Mouse (Mus musculus) stomach, embryonic 14.5 days (tissue): ENCODE measurements around the gene Mettl26. TPM values are rescaled to one million over a fixed set of nuclear protein-coding genes. Genes with fewer than 3 reads are reported as not detected.
A peak's percentile ranks its signal among the peaks of the same experiment; 100 is the strongest.

ENCODE experiments used
- ATAC-seq: fragments of 200-750 bp; cut with Nextera tagmentation; 2 replicates; pipeline ENCODE4 v1.8.0; 2017; ENCODE audit warnings: low read depth, moderate TSS enrichment; ENCODE audit not compliant: insufficient number of reproducible peaks, insufficient read depth, low FRiP score
- H3K27ac ChIP-seq: fragments of 300-500 bp; sonication (generic); 2 replicates; pipeline ENCODE4 v1.5.1; 2014; ENCODE audit warnings: mild to moderate bottlenecking, low read length, moderate library complexity, mixed read lengths
- H3K27me3 ChIP-seq: fragments of 300-500 bp; sonication (generic); 2 replicates; pipeline ENCODE4 v1.6.1; 2014; ENCODE audit warnings: low read length, control low read depth, mixed read lengths; ENCODE audit not compliant: control insufficient read depth, insufficient read depth
- H3K36me3 ChIP-seq: fragments of 300-500 bp; sonication (generic); 2 replicates; pipeline ENCODE4 v1.6.1; 2014; ENCODE audit warnings: mild to moderate bottlenecking, control low read depth, low read length, moderate library complexity, mixed read lengths; ENCODE audit not compliant: control insufficient read depth, insufficient read depth
- H3K4me1 ChIP-seq: fragments of 300-500 bp; sonication (generic); 2 replicates; pipeline ENCODE4 v1.6.1; 2014; ENCODE audit warnings: low read length, control low read depth, mixed read lengths; ENCODE audit not compliant: control insufficient read depth, insufficient read depth
- H3K4me2 ChIP-seq: fragments of 300-500 bp; sonication (generic); replicated peaks from 2 replicates; pipeline ENCODE4 v1.6.1; 2014; ENCODE audit warnings: low read depth, low read length, control low read depth
- H3K4me3 ChIP-seq: fragments of 300-500 bp; sonication (generic); 2 replicates; pipeline ENCODE4 v1.5.1; 2014; ENCODE audit warnings: low read depth, low read length, control low read depth
- H3K9ac ChIP-seq: fragments of 300-500 bp; sonication (generic); replicated peaks from 2 replicates; pipeline ENCODE4 v1.6.1; 2014; ENCODE audit warnings: low read depth, mild to moderate bottlenecking, control low read depth, low read length, moderate library complexity, mixed read lengths
- H3K9me3 ChIP-seq: fragments of 300-500 bp; sonication (generic); 2 replicates; pipeline ENCODE4 v1.6.1; 2016; ENCODE audit warnings: low read depth, low read length, control low read depth; ENCODE audit not compliant: control insufficient read depth
- WGBS: fragments of 180-500 bp; shearing (Covaris S2); extraction: QIAGEN DNeasy Blood & Tissue Kit; methylation state at CpG from one replicate; pipeline ENCODE4 v1.1.7; 2014; 5-methylcytosine and 5-hydroxymethylcytosine counted together
- polyA plus RNA-seq: library from polyadenylated mRNA; unstranded; fragments of >200 nt; fragmentation: Nextera tagmentation; extraction: Ambion mirVana; gene quantifications from 2 replicates; pipeline ENCODE4 v1.2.1, GENCODE M21; 2014

Gene Mettl26
- polyA plus RNA-seq, 1 experiment from 2014 or later = 66.9 TPM

DNA sequence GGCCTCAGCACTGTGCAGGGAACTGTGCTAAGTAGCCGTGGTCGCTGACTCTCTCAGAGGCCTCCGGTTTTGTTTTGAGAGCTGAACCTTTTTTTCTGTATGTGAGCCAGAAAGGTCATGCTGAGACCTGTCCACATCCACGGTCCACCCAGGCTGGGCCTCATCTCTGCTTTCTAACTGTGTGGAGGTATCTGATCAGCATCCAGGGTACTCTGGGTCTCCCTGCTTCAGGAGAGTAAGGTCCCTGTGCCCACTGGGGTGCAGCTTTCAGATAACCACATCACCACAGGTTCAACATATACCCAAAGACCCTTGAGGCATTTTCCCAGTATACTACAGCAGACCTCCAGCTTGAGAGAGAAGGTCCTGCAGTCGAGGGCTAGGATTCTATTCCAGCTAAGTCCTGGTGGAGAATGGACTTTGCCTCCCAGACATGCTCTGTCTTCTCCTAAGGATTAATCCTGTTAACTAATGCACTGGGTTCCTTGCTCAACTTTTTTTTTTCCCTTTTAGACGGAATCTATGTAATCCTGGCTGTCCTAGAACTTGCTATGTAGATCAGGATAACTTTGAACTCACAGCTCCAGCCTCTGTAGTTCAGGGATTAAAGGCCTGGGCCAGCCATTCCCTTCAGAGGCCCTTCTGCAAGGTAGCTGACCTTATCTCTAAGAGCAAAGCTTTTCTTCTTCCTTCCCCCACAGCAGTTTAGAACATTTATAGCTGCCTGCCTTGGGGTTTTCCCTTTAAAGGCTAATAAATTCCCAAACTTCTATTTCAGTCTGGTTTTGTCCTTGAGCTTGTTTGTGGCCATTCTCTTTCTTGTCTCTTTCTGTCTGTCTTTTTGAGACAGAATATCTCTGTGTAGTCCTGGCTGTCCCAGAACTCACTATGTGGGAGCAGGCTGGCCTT lies 12.9 kb upstream of the Mettl26 start:
- Histone ChIP-seq H3K4me2 (peak overlapping the region; percentile 93), H3K27me3 (no peaks in the 10 kb centered on the region), H3K4me3 (peak overlapping the region; percentile 65), H3K27ac (peak overlapping the region; percentile 73), H3K9ac (peak overlapping the region; percentile 73), H3K36me3 (no peaks in the 10 kb centered on the region), H3K4me1 (peaks cover 7% of the 10 kb centered on the region), H3K9me3 (no peaks in the 10 kb centered on the region)
- 15% methylated on average over 6 of the region's 6 CpGs for WGBS
- ATAC-seq = no peak

DNA sequence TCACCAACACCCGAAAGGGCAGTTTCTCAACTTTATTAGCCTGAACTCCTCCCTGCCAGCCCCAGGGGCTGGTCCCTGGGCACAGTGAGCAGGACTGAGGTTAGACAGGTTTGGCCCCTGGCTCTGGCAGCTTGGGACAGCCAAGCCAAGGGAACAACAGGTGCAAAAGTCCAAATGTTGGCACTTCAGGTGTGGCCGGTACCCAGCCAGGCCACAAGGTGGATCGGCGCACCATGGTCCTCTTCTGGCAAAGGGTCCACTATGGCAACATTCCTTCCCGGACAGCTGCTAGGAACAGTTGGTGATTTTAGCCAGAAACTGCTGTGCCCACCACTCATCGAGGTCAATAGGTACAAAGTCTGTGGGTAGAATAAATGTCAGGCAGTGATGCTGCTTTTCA lies 11.2 kb upstream of the Mettl26 start:
- H3K36me3 ChIP-seq = no peaks in the 10 kb centered on the region
- H3K9ac ChIP-seq = no peak overlapping the region
- no peak overlapping the region for H3K4me2 ChIP-seq
- WGBS = 89% methylated on average over 6 of the region's 6 CpGs
- no peak overlapping the region for H3K27ac ChIP-seq
- no peaks in the 10 kb centered on the region for H3K9me3 ChIP-seq
- H3K27me3 ChIP-seq = no peaks in the 10 kb centered on the region
- H3K4me1 ChIP-seq = peaks cover 14% of the 10 kb centered on the region
- H3K4me3 ChIP-seq = no peak overlapping the region
- ATAC-seq = no peak

DNA sequence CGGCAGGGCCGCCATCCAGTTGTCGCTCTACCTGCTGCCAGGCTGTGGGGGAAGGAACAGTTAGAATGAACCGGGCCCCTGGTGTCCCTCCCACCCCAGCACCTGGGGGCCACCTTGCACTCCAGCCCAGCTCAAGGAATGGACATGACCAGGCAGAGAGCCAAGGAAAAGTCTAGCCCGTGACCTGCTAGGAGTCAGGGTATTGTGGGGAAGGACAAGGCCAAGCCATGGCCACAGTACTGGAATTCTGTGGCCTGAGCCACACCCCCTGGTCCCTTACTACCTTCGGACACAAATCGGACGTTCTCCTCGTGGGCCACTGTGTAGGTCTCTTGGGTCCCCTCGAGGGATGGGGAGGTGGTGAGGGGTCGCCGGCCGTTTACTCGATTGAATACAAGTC lies 10.6 kb upstream of the Mettl26 start:
- Histone ChIP-seq H3K27ac (no peak overlapping the region), H3K9me3 (no peaks in the 10 kb centered on the region), H3K27me3 (no peaks in the 10 kb centered on the region), H3K4me1 (peaks cover 18% of the 10 kb centered on the region), H3K36me3 (no peaks in the 10 kb centered on the region), H3K4me2 (no peak overlapping the region), H3K4me3 (no peak overlapping the region), H3K9ac (no peak overlapping the region)
- 95% methylated on average over 14 of the region's 14 CpGs for WGBS
- ATAC-seq = no peak

DNA sequence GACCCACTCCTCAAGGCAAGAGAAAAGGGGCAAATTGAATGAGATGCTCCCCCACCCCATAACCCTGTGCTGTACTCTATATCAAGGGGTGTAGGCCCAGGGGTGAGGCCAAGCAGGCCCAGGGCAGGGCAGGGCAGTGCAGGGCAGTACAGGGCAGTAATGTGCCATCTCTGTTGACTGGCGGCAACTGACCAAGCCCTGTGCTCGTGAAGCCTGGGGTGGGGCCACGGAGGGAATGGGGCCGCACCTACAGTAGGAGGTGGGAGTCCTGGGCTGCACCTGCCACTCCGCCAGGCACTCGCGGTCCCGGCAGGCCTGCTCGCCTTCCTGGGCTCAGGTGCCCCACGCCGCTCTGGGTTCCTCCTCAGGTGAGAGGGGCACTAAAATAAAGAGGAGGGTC lies 9.6 kb upstream of the Mettl26 start:
- H3K9ac ChIP-seq = no peak overlapping the region
- ATAC-seq = no peak
- no peaks in the 10 kb centered on the region for H3K36me3 ChIP-seq
- no peaks in the 10 kb centered on the region for H3K9me3 ChIP-seq
- H3K4me3 ChIP-seq = no peak overlapping the region
- peaks cover 18% of the 10 kb centered on the region for H3K4me1 ChIP-seq
- H3K27me3 ChIP-seq = no peaks in the 10 kb centered on the region
- no peak overlapping the region for H3K4me2 ChIP-seq
- 77% methylated on average over 11 of the region's 11 CpGs for WGBS
- no peak overlapping the region for H3K27ac ChIP-seq

DNA sequence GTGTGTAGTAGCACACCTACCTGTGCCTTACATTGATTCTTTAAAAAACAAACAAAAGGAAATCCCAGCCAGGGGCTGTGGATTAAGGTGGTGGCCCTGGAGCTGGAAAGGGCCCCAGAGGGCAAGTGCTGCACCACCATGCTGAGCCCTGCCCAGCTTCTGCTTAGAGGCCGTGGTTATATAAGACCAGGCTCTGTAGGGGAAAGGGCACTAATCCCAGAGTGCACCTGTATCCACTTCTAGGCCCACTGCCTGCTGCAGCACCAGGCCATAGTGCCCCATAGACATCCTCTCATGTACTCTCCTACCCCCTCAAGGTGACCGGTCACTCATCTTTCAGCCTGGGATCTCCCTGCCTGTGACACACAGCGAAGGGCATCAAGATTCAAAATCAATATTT lies 8.7 kb upstream of the Mettl26 start:
- Histone ChIP-seq H3K36me3 (no peaks in the 10 kb centered on the region), H3K27ac (no peak overlapping the region), H3K4me1 (peaks cover 10% of the 10 kb centered on the region; the same call in 1 of the 2 replicates), H3K4me3 (no peak overlapping the region), H3K4me2 (no peak overlapping the region), H3K27me3 (no peaks in the 10 kb centered on the region), H3K9ac (no peak overlapping the region), H3K9me3 (no peaks in the 10 kb centered on the region)
- WGBS = 85% methylated on average over 3 of the region's 3 CpGs
- ATAC-seq = no peak

DNA sequence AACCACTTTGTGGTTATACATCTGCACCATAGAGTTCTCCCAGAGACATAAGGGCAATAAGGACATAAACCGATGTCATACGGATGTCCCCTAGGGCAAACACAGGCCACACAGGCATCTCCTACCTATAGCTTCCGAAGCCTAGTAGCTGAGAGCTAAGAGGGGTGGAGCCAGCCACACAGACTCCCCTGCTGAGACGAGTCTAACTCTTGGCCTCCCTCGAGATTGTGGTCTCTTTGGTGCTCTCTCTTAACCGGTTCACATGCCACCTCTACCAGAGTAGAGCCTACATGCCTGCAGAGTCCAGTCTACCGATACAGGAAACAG lies 7.4 kb upstream of the Mettl26 start:
- Histone ChIP-seq H3K27ac (no peak overlapping the region), H3K4me3 (peak overlapping the region; percentile 67), H3K9me3 (no peaks in the 10 kb centered on the region), H3K9ac (peak overlapping the region; percentile 28; the same call in 1 of the 2 replicates), H3K36me3 (no peaks in the 10 kb centered on the region), H3K27me3 (no peaks in the 10 kb centered on the region), H3K4me1 (peaks cover 10% of the 10 kb centered on the region; the same call in 1 of the 2 replicates), H3K4me2 (peak overlapping the region; percentile 99)
- no peak for ATAC-seq
- WGBS = 13% methylated on average over 7 of the region's 7 CpGs

DNA sequence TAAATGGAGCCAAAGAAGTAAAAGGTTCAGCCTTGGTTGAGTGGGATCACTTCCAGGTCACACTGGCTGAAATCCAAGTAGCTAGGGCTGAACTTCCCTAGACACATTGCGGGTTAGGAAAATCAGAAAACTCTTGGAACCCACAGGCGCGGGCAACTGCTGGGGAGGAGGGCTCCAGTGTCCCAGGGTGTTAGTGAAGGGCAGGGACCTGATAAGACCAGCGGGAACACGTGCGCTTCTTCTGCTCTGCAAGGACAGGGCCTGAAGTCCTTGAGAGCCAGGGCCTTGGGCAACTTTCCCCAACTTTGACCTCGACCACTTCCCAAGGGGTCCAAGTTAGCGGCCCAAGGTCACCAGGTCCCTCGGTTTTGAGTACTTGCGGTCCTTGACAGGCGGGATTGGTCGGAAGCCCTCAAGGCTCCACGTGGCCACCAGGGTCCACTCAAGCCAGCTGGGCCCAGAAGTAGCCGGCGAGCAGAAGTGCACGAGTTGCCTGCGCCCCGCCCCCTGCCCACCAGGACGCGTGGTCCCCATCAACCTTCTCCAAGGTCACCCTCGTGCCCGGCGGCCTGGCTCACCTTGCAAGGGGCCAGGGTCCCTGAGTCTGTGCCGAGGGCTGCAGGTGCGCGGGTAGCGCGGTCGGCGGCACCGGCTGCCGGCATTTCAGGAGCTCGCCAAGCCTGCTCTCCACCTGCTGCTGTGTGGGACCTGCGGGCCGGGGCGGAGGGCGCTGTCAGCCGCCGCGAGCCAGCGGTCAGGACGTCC lies 6.9 kb upstream of the Mettl26 start:
- Histone ChIP-seq H3K4me1 (peaks cover 10% of the 10 kb centered on the region; the same call in 1 of the 2 replicates), H3K9me3 (no peaks in the 10 kb centered on the region), H3K4me3 (peak overlapping the region; percentile 67), H3K27me3 (no peaks in the 10 kb centered on the region), H3K27ac (peak overlapping the region; percentile 23; the same call in 1 of the 2 replicates), H3K4me2 (peak overlapping the region; percentile 99), H3K9ac (peak overlapping the region; percentile 28; the same call in 1 of the 2 replicates), H3K36me3 (no peaks in the 10 kb centered on the region)
- ATAC-seq = peak; percentile 1
- 2% methylated on average over 42 of the region's 42 CpGs for WGBS

DNA sequence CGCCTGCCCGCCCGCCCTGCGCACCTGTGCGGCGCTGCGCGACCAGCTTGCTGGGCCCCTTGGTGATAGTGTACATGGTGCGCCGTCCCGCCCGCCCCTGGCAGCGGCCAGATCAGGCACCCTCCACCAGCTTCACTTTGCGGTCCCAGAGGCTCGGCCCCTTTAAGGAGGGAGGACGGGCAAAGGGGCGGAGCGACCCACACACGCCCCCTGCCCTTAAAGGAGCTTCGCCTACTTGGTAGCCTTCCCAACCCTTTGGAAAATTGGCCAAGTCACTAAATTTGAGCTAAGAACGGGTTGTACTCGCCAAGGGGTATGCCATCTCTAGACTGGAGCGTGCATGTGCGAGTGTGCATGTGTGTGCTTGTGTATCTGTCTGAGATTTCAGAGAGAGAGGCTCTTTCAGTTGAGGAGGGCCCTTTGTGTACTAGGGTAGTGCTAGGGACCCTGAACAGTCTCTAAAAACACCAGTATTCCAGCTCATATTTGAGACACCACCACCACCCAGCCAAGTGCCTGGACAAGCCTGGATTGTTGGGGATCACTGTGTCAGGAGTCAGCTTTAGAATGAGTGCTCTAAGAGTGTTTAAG lies 6.2 kb upstream of the Mettl26 start, which contains the start of gene Mcrip2:
TSS of gene Mcrip2 (minus strand) at position 164 of the 591 bp plus-strand sequence.
- WGBS = under 1% methylated on average over 24 of the region's 24 CpGs
- Histone ChIP-seq H3K9me3 (no peaks in the 10 kb centered on the region), H3K4me3 (peak within 1 kb of the TSS; percentile 67), H3K36me3 (no peaks in the 10 kb centered on the region), H3K9ac (peak within 1 kb of the TSS; percentile 28; the same call in 1 of the 2 replicates), H3K27ac (peak within 1 kb of the TSS; percentile 66), H3K4me2 (peak within 1 kb of the TSS; percentile 99), H3K4me1 (peaks cover 10% of the 10 kb centered on the region; the same call in 1 of the 2 replicates), H3K27me3 (no peaks in the 10 kb centered on the region)
- peak; percentile 84 for ATAC-seq
